Mouse (Mus musculus) thymus, postnatal 0 days (tissue): ENCODE measurements around the gene Dnase1l3. TPM values are rescaled to one million over a fixed set of nuclear protein-coding genes. Genes with fewer than 3 reads are reported as not detected.

Source experiments
- DNase-seq: peaks from one replicate; pipeline ENCODE4 v3.0.0-alpha.2; 2015; ENCODE audit warnings: low spot score
- polyA plus RNA-seq: library from polyadenylated mRNA; unstranded; fragments of >200 nt; fragmentation: Nextera tagmentation; extraction: Ambion mirVana; gene quantifications from 2 replicates; pipeline ENCODE4 v1.2.1, GENCODE M21; 2015

The Dnase1l3 gene
- polyA plus RNA-seq, 1 experiment from 2014 or later = 7.6 TPM

- no peak for DNase-seq
These were observed 13.1 kb downstream of the Dnase1l3 start for GRCm38 (mm10) chr14:7981226-7981625.

- DNase-seq = no peak
These were observed 16.2 kb downstream of the Dnase1l3 start for GRCm38 (mm10) chr14:7978183-7978582.

GRCm38 (mm10) chr14:7977471-7977870, 16.9 kb downstream of the Dnase1l3 start:
- DNase-seq = no peak

- DNase-seq = no peak
These were observed 19.2 kb downstream of the Dnase1l3 start for GRCm38 (mm10) chr14:7975177-7975576.

- no peak for DNase-seq
These were observed 19.7 kb downstream of the Dnase1l3 start for GRCm38 (mm10) chr14:7974643-7975042.

- no peak for DNase-seq
These were observed 22.4 kb downstream of the Dnase1l3 start for GRCm38 (mm10) chr14:7971889-7972493.

GRCm38 (mm10) chr14:7964219-7964889, 30.0 kb downstream of the Dnase1l3 start:
- DNase-seq = peak; percentile 78

- DNase-seq = no peak
These were observed 31.2 kb downstream of the Dnase1l3 start for GRCm38 (mm10) chr14:7963160-7963559.

- no peak for DNase-seq
These were observed 31.7 kb downstream of the Dnase1l3 start for GRCm38 (mm10) chr14:7962626-7963025.

- DNase-seq = no peak
These were observed 32.7 kb downstream of the Dnase1l3 start for GRCm38 (mm10) chr14:7961714-7962113.

GRCm38 (mm10) chr14:7960616-7961015, 33.8 kb downstream of the Dnase1l3 start:
- peak; percentile 11 for DNase-seq

GRCm38 (mm10) chr14:7957049-7957448, 37.3 kb downstream of the Dnase1l3 start, which contains the start of gene Gm45521:
Gene Gm45521, plus strand, starts transcription at chr14:7957288.
- DNase-seq = no peak

GRCm38 (mm10) chr14:7956427-7956826, 37.9 kb downstream of the Dnase1l3 start:
- no peak for DNase-seq

GRCm38 (mm10) chr14:7954071-7954471, 40.3 kb downstream of the Dnase1l3 start:
- DNase-seq = no peak

- no peak for DNase-seq
These were observed 41.6 kb downstream of the Dnase1l3 start for GRCm38 (mm10) chr14:7952610-7953254.

- DNase-seq = no peak
These were observed 43.1 kb downstream of the Dnase1l3 start for GRCm38 (mm10) chr14:7951234-7951633.

- no peak for DNase-seq
These were observed 49.1 kb downstream of the Dnase1l3 start for GRCm38 (mm10) chr14:7945261-7945660.

GRCm38 (mm10) chr14:7944349-7945039, 49.9 kb downstream of the Dnase1l3 start:
- DNase-seq = peak; percentile 69

GRCm38 (mm10) chr14:7943801-7944135, 50.6 kb downstream of the Dnase1l3 start:
- no peak for DNase-seq

- DNase-seq = no peak
These were observed 51.1 kb downstream of the Dnase1l3 start for GRCm38 (mm10) chr14:7943101-7943800.

- no peak for DNase-seq
These were observed 53.0 kb downstream of the Dnase1l3 start for GRCm38 (mm10) chr14:7941413-7941812.
